Mouse (Mus musculus): ENCODE measurements at regions not wholly inside any gene's neighbourhood (a gene's known extent, or its start where the extent isn't known, plus 50 kb on each side); places are given as distances from the start of the nearest gene placed in this dataset.

DNA sequence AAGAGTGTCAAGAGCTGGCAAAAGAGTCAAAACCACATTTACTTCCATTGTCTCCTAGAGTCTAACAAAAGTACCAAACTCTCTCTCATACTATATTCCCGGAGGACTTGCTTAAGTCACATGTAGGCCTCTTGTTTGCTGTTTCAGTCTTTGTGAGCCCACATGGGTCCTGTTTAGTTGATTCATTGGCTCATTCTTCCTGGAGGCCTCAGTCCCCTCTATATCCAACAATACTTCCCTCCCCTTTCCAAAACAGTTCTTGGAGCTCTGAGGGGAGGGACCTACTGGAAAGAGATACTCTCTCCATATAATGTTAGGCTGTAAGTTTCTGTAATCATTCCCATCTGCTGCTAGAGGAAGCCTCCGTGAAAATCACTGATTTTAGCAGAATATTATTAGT lies 1171.8 kb downstream of the Tbl1xr1 start:
- H3K4me3 ChIP-seq (ENCODE audit: low read depth, low read length): no peak overlapping the region
- no peak for ATAC-seq (ENCODE audit: low read depth)
- no peak overlapping the region for H3K27ac ChIP-seq (ENCODE audit: low read depth, low read length)
- no peaks in the 10 kb centered on the region for H3K27me3 ChIP-seq (ENCODE audit: control insufficient read depth, insufficient read depth, low read length)
- no peak overlapping the region for H3K4me2 ChIP-seq (ENCODE audit: low read depth, low read length)
- no peak overlapping the region for H3K9ac ChIP-seq (replicated peaks; ENCODE audit: low read depth, low read length)
- no peaks in the 10 kb centered on the region for H3K9me3 ChIP-seq (ENCODE audit: control insufficient read depth, low read length)
- 86% methylated on average over 2 of the region's 2 CpGs for WGBS
- H3K36me3 ChIP-seq (ENCODE audit: control insufficient read depth, insufficient read depth, low read length): no peaks in the 10 kb centered on the region
- H3K4me1 ChIP-seq (ENCODE audit: control insufficient read depth, insufficient read depth, low read length): no peaks in the 10 kb centered on the region

- H3K36me3 ChIP-seq (ENCODE audit: control insufficient read depth, insufficient read depth, low read length): no peaks in the 10 kb centered on the region
- no peak overlapping the region for H3K4me2 ChIP-seq (ENCODE audit: low read depth, low read length)
- H3K27ac ChIP-seq (ENCODE audit: low read depth, low read length): no peak overlapping the region
- H3K9me3 ChIP-seq (ENCODE audit: control insufficient read depth, low read length): no peaks in the 10 kb centered on the region
- H3K4me3 ChIP-seq (ENCODE audit: low read depth, low read length): no peak overlapping the region
- H3K27me3 ChIP-seq (ENCODE audit: control insufficient read depth, insufficient read depth, low read length): no peaks in the 10 kb centered on the region
- H3K9ac ChIP-seq (replicated peaks; ENCODE audit: low read depth, low read length): no peak overlapping the region
- H3K4me1 ChIP-seq (ENCODE audit: control insufficient read depth, insufficient read depth, low read length): no peaks in the 10 kb centered on the region
- ATAC-seq (ENCODE audit: low read depth): no peak
Observed at GRCm38 (mm10) chr3:23252180-23252579, 1175.7 kb downstream of the Tbl1xr1 start.

- Histone ChIP-seq H3K36me3 (ENCODE audit: control insufficient read depth, insufficient read depth, low read length) (no peaks in the 10 kb centered on the region), H3K27me3 (ENCODE audit: control insufficient read depth, insufficient read depth, low read length) (no peaks in the 10 kb centered on the region), H3K4me3 (ENCODE audit: low read depth, low read length) (no peak overlapping the region), H3K9ac (replicated peaks; ENCODE audit: low read depth, low read length) (no peak overlapping the region), H3K9me3 (ENCODE audit: control insufficient read depth, low read length) (no peaks in the 10 kb centered on the region), H3K27ac (ENCODE audit: low read depth, low read length) (no peak overlapping the region), H3K4me1 (ENCODE audit: control insufficient read depth, insufficient read depth, low read length) (no peaks in the 10 kb centered on the region), H3K4me2 (ENCODE audit: low read depth, low read length) (no peak overlapping the region)
- no peak for ATAC-seq (ENCODE audit: low read depth)
- 95% methylated on average over 7 of the region's 7 CpGs for WGBS
Observed at GRCm38 (mm10) chr3:23298818-23299217, 1222.4 kb downstream of the Tbl1xr1 start.

- ATAC-seq (ENCODE audit: low read depth): no peak
- Histone ChIP-seq H3K4me1 (ENCODE audit: control insufficient read depth, insufficient read depth, low read length) (no peaks in the 10 kb centered on the region), H3K27me3 (ENCODE audit: control insufficient read depth, insufficient read depth, low read length) (no peaks in the 10 kb centered on the region), H3K9me3 (ENCODE audit: control insufficient read depth, low read length) (no peaks in the 10 kb centered on the region), H3K9ac (replicated peaks; ENCODE audit: low read depth, low read length) (no peak overlapping the region), H3K4me2 (ENCODE audit: low read depth, low read length) (no peak overlapping the region), H3K27ac (ENCODE audit: low read depth, low read length) (no peak overlapping the region), H3K4me3 (ENCODE audit: low read depth, low read length) (no peak overlapping the region), H3K36me3 (ENCODE audit: control insufficient read depth, insufficient read depth, low read length) (no peaks in the 10 kb centered on the region)
- 86% methylated on average over 2 of the region's 2 CpGs for WGBS
Observed at GRCm38 (mm10) chr3:23334216-23334615, 1257.8 kb downstream of the Tbl1xr1 start.

DNA sequence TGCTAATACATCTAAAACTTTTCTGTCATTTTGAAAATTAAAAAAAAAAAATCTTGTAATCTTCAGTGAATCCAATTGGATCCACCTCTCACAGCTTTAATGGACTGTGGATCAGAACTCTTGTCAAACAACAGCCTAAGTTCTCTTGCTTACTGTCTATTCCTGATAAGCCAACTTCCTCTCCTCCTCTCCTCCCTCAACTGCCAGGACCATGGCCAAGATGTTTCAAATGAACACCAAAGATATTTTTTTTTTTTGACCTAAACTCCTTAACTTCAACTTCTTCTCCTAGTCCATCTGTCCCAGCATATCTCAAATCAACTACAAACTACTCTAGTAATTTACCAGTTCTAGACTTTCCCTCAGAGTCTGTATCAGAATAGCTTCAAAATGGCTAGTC lies 1258.5 kb downstream of the Tbl1xr1 start:
- Histone ChIP-seq H3K4me3 (ENCODE audit: low read depth, low read length) (no peak overlapping the region), H3K27ac (ENCODE audit: low read depth, low read length) (no peak overlapping the region), H3K9ac (replicated peaks; ENCODE audit: low read depth, low read length) (no peak overlapping the region), H3K36me3 (ENCODE audit: control insufficient read depth, insufficient read depth, low read length) (no peaks in the 10 kb centered on the region), H3K9me3 (ENCODE audit: control insufficient read depth, low read length) (no peaks in the 10 kb centered on the region), H3K4me2 (ENCODE audit: low read depth, low read length) (no peak overlapping the region), H3K27me3 (ENCODE audit: control insufficient read depth, insufficient read depth, low read length) (no peaks in the 10 kb centered on the region), H3K4me1 (ENCODE audit: control insufficient read depth, insufficient read depth, low read length) (no peaks in the 10 kb centered on the region)
- no peak for ATAC-seq (ENCODE audit: low read depth)

DNA sequence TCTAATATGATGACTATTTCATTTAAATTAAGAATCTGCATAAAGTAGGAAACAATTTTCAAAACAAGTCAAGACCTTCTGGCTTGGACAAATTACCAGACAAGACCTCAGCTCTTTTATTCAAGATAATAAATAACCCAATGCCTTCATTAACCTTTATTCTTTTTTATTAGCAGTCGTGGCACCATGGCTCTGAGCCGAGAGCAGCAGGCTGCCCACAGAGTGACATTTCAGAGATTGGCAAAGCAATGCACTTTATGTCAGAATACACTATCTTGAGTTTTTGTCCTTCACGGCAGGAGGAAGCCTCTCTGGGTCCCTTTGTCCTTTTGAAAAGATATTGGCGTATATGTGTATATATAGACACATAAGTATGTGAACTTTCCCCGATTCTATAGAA lies 1297.9 kb downstream of the Tbl1xr1 start:
- Histone ChIP-seq H3K4me1 (ENCODE audit: control insufficient read depth, insufficient read depth, low read length) (no peaks in the 10 kb centered on the region), H3K4me3 (ENCODE audit: low read depth, low read length) (no peak overlapping the region), H3K4me2 (ENCODE audit: low read depth, low read length) (no peak overlapping the region), H3K27ac (ENCODE audit: low read depth, low read length) (no peak overlapping the region), H3K36me3 (ENCODE audit: control insufficient read depth, insufficient read depth, low read length) (no peaks in the 10 kb centered on the region), H3K27me3 (ENCODE audit: control insufficient read depth, insufficient read depth, low read length) (no peaks in the 10 kb centered on the region), H3K9me3 (ENCODE audit: control insufficient read depth, low read length) (no peaks in the 10 kb centered on the region), H3K9ac (replicated peaks; ENCODE audit: low read depth, low read length) (no peak overlapping the region)
- no peak for ATAC-seq (ENCODE audit: low read depth)
- WGBS: 71% methylated on average over 5 of the region's 5 CpGs

DNA sequence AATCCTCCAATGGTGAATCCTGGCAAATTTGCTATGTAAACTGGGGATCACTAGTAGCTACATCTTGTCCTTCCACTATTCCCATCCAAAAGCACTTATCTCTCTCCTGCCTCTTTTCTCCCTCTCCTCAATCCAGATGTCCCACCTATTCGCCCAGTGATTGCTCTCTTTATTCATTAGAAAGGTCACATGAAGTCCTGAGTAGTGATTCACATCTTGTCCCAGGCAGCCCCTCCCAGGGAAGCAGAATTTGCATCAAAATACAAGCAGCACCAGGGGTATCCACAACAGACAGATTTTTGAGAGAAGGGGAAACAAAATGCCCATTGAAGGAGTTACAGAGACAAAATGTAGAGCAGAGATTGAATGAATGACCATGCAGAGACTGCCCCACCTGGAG lies 1328.4 kb downstream of the Tbl1xr1 start:
- Histone ChIP-seq H3K4me1 (ENCODE audit: control insufficient read depth, insufficient read depth, low read length) (no peaks in the 10 kb centered on the region), H3K27ac (ENCODE audit: low read depth, low read length) (no peak overlapping the region), H3K9me3 (ENCODE audit: control insufficient read depth, low read length) (no peaks in the 10 kb centered on the region), H3K36me3 (ENCODE audit: control insufficient read depth, insufficient read depth, low read length) (no peaks in the 10 kb centered on the region), H3K27me3 (ENCODE audit: control insufficient read depth, insufficient read depth, low read length) (no peaks in the 10 kb centered on the region), H3K4me3 (ENCODE audit: low read depth, low read length) (no peak overlapping the region), H3K9ac (replicated peaks; ENCODE audit: low read depth, low read length) (no peak overlapping the region), H3K4me2 (ENCODE audit: low read depth, low read length) (no peak overlapping the region)
- no peak for ATAC-seq (ENCODE audit: low read depth)
- 55% methylated on average over 1 of the region's 1 CpGs for WGBS

- H3K4me2 ChIP-seq (ENCODE audit: low read depth, low read length): no peak overlapping the region
- H3K27me3 ChIP-seq (ENCODE audit: control insufficient read depth, insufficient read depth, low read length): no peaks in the 10 kb centered on the region
- no peak for ATAC-seq (ENCODE audit: low read depth)
- H3K4me1 ChIP-seq (ENCODE audit: control insufficient read depth, insufficient read depth, low read length): no peaks in the 10 kb centered on the region
- no peaks in the 10 kb centered on the region for H3K36me3 ChIP-seq (ENCODE audit: control insufficient read depth, insufficient read depth, low read length)
- no peaks in the 10 kb centered on the region for H3K9me3 ChIP-seq (ENCODE audit: control insufficient read depth, low read length)
- no peak overlapping the region for H3K4me3 ChIP-seq (ENCODE audit: low read depth, low read length)
- H3K9ac ChIP-seq (replicated peaks; ENCODE audit: low read depth, low read length): no peak overlapping the region
- no peak overlapping the region for H3K27ac ChIP-seq (ENCODE audit: low read depth, low read length)
Observed at GRCm38 (mm10) chr3:23409431-23409830, 1333.0 kb downstream of the Tbl1xr1 start.

GRCm38 (mm10) chr3:23426956-23427355 lies 1350.5 kb downstream of the Tbl1xr1 start:
- no peak overlapping the region for H3K9ac ChIP-seq (replicated peaks; ENCODE audit: low read depth, low read length)
- H3K4me2 ChIP-seq (ENCODE audit: low read depth, low read length): no peak overlapping the region
- no peak for ATAC-seq (ENCODE audit: low read depth)
- no peaks in the 10 kb centered on the region for H3K36me3 ChIP-seq (ENCODE audit: control insufficient read depth, insufficient read depth, low read length)
- H3K27me3 ChIP-seq (ENCODE audit: control insufficient read depth, insufficient read depth, low read length): no peaks in the 10 kb centered on the region
- no peaks in the 10 kb centered on the region for H3K9me3 ChIP-seq (ENCODE audit: control insufficient read depth, low read length)
- WGBS: 79% methylated on average over 3 of the region's 3 CpGs
- no peaks in the 10 kb centered on the region for H3K4me1 ChIP-seq (ENCODE audit: control insufficient read depth, insufficient read depth, low read length)
- no peak overlapping the region for H3K27ac ChIP-seq (ENCODE audit: low read depth, low read length)
- H3K4me3 ChIP-seq (ENCODE audit: low read depth, low read length): no peak overlapping the region

- Histone ChIP-seq H3K36me3 (ENCODE audit: control insufficient read depth, insufficient read depth, low read length) (no peaks in the 10 kb centered on the region), H3K9me3 (ENCODE audit: control insufficient read depth, low read length) (no peaks in the 10 kb centered on the region), H3K27ac (ENCODE audit: low read depth, low read length) (no peak overlapping the region), H3K4me1 (ENCODE audit: control insufficient read depth, insufficient read depth, low read length) (no peaks in the 10 kb centered on the region), H3K4me2 (ENCODE audit: low read depth, low read length) (no peak overlapping the region), H3K9ac (replicated peaks; ENCODE audit: low read depth, low read length) (no peak overlapping the region), H3K4me3 (ENCODE audit: low read depth, low read length) (no peak overlapping the region), H3K27me3 (ENCODE audit: control insufficient read depth, insufficient read depth, low read length) (no peaks in the 10 kb centered on the region)
- no peak for ATAC-seq (ENCODE audit: low read depth)
Observed at GRCm38 (mm10) chr3:23435016-23435415, 1358.6 kb downstream of the Tbl1xr1 start.

All from neural tube, embryonic 14.5 days (tissue).